Mouse (Mus musculus) cerebellum, adult 2 months (tissue): Measurements from ENCODE around the gene Taar8b. TPM values are rescaled to one million over a fixed set of nuclear protein-coding genes. Genes with fewer than 3 reads are reported as not detected.
"Not testable (repeated sequence)": the region's sequence is repeated elsewhere in the genome, so short reads cannot be mapped to it uniquely, and the experiment has no call there.

Experiments used
- DNase-seq, 2 experiments: peaks; one replicate each; pipeline ENCODE4 v3.0.0; 2021
- H3K27ac ChIP-seq: fragments of 200-500 bp; 2 replicates; pipeline ENCODE4 v1.5.1; 2012; ENCODE audit warnings: low read length, control low read depth, inconsistent platforms; ENCODE audit not compliant: insufficient read depth
- H3K27me3 ChIP-seq: fragments of 200-500 bp; 2 replicates; pipeline ENCODE4 v1.6.1; 2012; ENCODE audit warnings: inconsistent platforms, mild to moderate bottlenecking, low read length, moderate library complexity; ENCODE audit not compliant: control insufficient read depth, insufficient read depth
- H3K4me1 ChIP-seq: fragments of 200-500 bp; 2 replicates; pipeline ENCODE4 v1.6.1; 2011; ENCODE audit warnings: low read length; ENCODE audit not compliant: control insufficient read depth, insufficient read depth
- H3K4me3 ChIP-seq: fragments of 200-500 bp; replicated peaks from 2 replicates; pipeline ENCODE3; 2011; ENCODE audit warnings: mild to moderate bottlenecking, low read depth, low read length, control low read depth; ENCODE audit not compliant: insufficient read depth
- CTCF ChIP-seq: fragments of 200-500 bp; IDR thresholded peaks from 2 replicates; pipeline ENCODE4 v1.5.1; 2011; ENCODE audit warnings: low read depth, mild to moderate bottlenecking, control low read depth, low read length, moderate library complexity, borderline replicate concordance; ENCODE audit not compliant: insufficient read depth
- POLR2A ChIP-seq: fragments of 200-500 bp; IDR thresholded peaks from 2 replicates; pipeline ENCODE4 v1.6.1; 2011; ENCODE audit warnings: low read length, control low read depth, borderline replicate concordance; ENCODE audit not compliant: insufficient read depth
- WGBS: fragments of 180-500 bp; shearing (Covaris S2); methylation state at CpG from one replicate; pipeline ENCODE4 v1.1.7; 2018; 5-methylcytosine and 5-hydroxymethylcytosine counted together
- polyA plus RNA-seq: library from polyadenylated mRNA; depleted of rRNA; stranded (reverse); fragments of >200 nt; gene quantifications from 2 replicates; pipeline ENCODE4 v1.2.3, GENCODE M21; 2012; rRNA removed

Gene Taar8b
- polyA plus RNA-seq: not detected in 2 replicates

GRCm38 (mm10) chr10:24092194-24092593 is at the start of gene Taar8b:
TSS of gene Taar8b (minus strand) at chr10:24092294.
- 45% methylated on average over 2 of the region's 2 CpGs for WGBS
- no peak for DNase-seq
- H3K27me3 ChIP-seq: no peaks in the 10 kb centered on the region
- TF ChIP-seq POLR2A (no peak), CTCF (no peak)
- H3K4me3 ChIP-seq: no peak within 1 kb of the TSS
- H3K4me1 ChIP-seq: no peaks in the 10 kb centered on the region
- H3K27ac ChIP-seq: no peak within 1 kb of the TSS

- no peaks in the 10 kb centered on the region for H3K4me1 ChIP-seq
- H3K27ac ChIP-seq: no peak overlapping the region
- 83% methylated on average over 2 of the region's 2 CpGs for WGBS
- TF ChIP-seq CTCF: no peak
- no peak for TF ChIP-seq POLR2A
- H3K27me3 ChIP-seq: no peaks in the 10 kb centered on the region
- no peak for DNase-seq
- no peak overlapping the region for H3K4me3 ChIP-seq
Measured at GRCm38 (mm10) chr10:24138623-24139261, 46.6 kb upstream of the Taar8b start.

- Histone ChIP-seq H3K27ac (no peak overlapping the region), H3K27me3 (no peaks in the 10 kb centered on the region), H3K4me1 (no peaks in the 10 kb centered on the region), H3K4me3 (no peak overlapping the region)
- WGBS: 62% methylated on average over 7 of the region's 7 CpGs
- no peak for DNase-seq
- TF ChIP-seq POLR2A (no peak), CTCF (no peak)
Measured at GRCm38 (mm10) chr10:24134071-24134645, 42.1 kb upstream of the Taar8b start.

- H3K27ac ChIP-seq: no peak overlapping the region
- TF ChIP-seq CTCF: no peak
- no peak for TF ChIP-seq POLR2A
- no peaks in the 10 kb centered on the region for H3K4me1 ChIP-seq
- H3K27me3 ChIP-seq: no peaks in the 10 kb centered on the region
- H3K4me3 ChIP-seq: no peak overlapping the region
- WGBS: 61% methylated on average over 2 of the region's 2 CpGs
- DNase-seq: no peak
Measured at GRCm38 (mm10) chr10:24133132-24133531, 41.0 kb upstream of the Taar8b start.

GRCm38 (mm10) chr10:24132273-24132672 is 40.2 kb upstream of the Taar8b start:
- WGBS: 26% methylated on average over 5 of the region's 5 CpGs
- TF ChIP-seq POLR2A: no peak
- no peak for TF ChIP-seq CTCF
- Histone ChIP-seq H3K27me3 (no peaks in the 10 kb centered on the region), H3K4me3 (no peak overlapping the region), H3K4me1 (no peaks in the 10 kb centered on the region), H3K27ac (no peak overlapping the region)
- DNase-seq: no peak

- Histone ChIP-seq H3K4me3 (no peak overlapping the region), H3K27ac (no peak overlapping the region), H3K4me1 (no peaks in the 10 kb centered on the region), H3K27me3 (no peaks in the 10 kb centered on the region)
- DNase-seq: peak; percentile 18 to 57
- WGBS: 14% methylated on average over 9 of the region's 9 CpGs
- TF ChIP-seq POLR2A: no peak
- peak; percentile 49 for TF ChIP-seq CTCF
Measured at GRCm38 (mm10) chr10:24131451-24132262, 39.6 kb upstream of the Taar8b start.

GRCm38 (mm10) chr10:24111116-24111778 is 19.2 kb upstream of the Taar8b start:
- Histone ChIP-seq H3K4me3 (no peak overlapping the region), H3K4me1 (no peaks in the 10 kb centered on the region), H3K27me3 (no peaks in the 10 kb centered on the region), H3K27ac (no peak overlapping the region)
- peak; percentile 10 to 37 for DNase-seq
- WGBS: 45% methylated on average over 6 of the region's 6 CpGs
- peak; percentile 47; the same call in 1 of the 2 replicates for TF ChIP-seq CTCF
- TF ChIP-seq POLR2A: no peak

GRCm38 (mm10) chr10:24109434-24109833 is 17.3 kb upstream of the Taar8b start, which contains the start of gene Taar9:
TSS of gene Taar9 (minus strand) at chr10:24109534.
- H3K4me1 ChIP-seq, DNase-seq, H3K27ac ChIP-seq, H3K4me3 ChIP-seq, H3K27me3 ChIP-seq: not testable (repeated sequence)
- 71% methylated on average over 8 of the region's 8 CpGs for WGBS
